Mouse (Mus musculus): ENCODE measurements around the gene Gm20716. TPM values are rescaled to one million over a fixed set of nuclear protein-coding genes. Genes with fewer than 3 reads are reported as not detected.

Gm20716 gene
- total RNA-seq (2023): 1 to 10 TPM in 1 of 2 experiments, not detected in 1; 1.3 TPM

GRCm38 (mm10) chr2:168230026-168230728 lies at the start of gene Gm20716, which contains the start of the genes Dpm1 and Mocs3:
Gene Gm20716 (minus strand): TSS chr2:168230364.
Gene Dpm1 (minus strand): TSS chr2:168230591.
Gene Mocs3 (plus strand): TSS chr2:168230622.

GRCm38 (mm10) chr2:168206725-168207644 lies 23.2 kb downstream of the Gm20716 start, which contains the start of gene Adnp:
Gene Adnp (minus strand): TSS chr2:168207112.

Other genes with a start within 250 kb of the Gm20716 start
- 1 to 10 TPM; 4.9 to 5.4 TPM for gene Ripor3, start 219.7 kb downstream of the Gm20716 start, total RNA-seq (2023)
- 1 to 10 TPM; 3.2 to 3.6 TPM for gene Pard6b, start 149.4 kb downstream of the Gm20716 start, total RNA-seq (2023)
- gene Adnp, start 23.3 kb downstream of the Gm20716 start, total RNA-seq (2023): 100 to 1,000 TPM; 114 to 121 TPM
- 100 to 1,000 TPM; 138 to 163 TPM for gene Dpm1, start 227 bp upstream of the Gm20716 start, total RNA-seq (2023)
- 10 to 100 TPM; 14.8 to 15.9 TPM for gene Mocs3, start 258 bp upstream of the Gm20716 start, total RNA-seq (2023)
- not detected for gene Kcng1, start 51.4 kb upstream of the Gm20716 start, total RNA-seq (2023)

Measured in T-cell, adult 66 days (primary cell).